Mouse (Mus musculus): ENCODE data around the gene Cmtm4.

DNA sequence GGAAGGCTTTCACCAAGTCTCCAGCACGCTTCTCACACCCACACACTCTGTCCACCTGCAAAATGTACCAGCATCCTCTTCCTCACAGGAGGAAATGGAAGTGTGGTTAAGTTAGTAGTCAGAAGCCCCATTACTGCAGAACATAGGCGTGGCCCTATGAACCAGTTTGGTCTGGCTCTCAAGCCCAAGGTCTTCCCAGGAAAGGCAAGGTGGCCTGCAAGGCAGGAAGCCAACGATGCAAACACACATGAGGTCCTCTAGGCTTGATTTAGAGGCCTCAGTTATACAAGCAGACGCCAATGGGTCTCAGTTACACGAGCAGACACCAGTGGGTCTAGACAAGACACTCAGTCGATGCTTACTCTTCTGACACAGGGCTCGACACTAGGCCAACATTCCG is 43.9 kb upstream of the Cmtm4 start:
- TF ChIP-seq CTCF (conservative IDR thresholded peaks at IDR 0.05; ENCODE audit: insufficient read depth, insufficient read length, low read depth, low read length) (no peak), POLR2A (IDR thresholded peaks at IDR 0.05; ENCODE audit: low read depth, low read length) (no peak)
